Mouse (Mus musculus): ENCODE measurements around the gene Slc2a6.

The Slc2a6 gene

DNA sequence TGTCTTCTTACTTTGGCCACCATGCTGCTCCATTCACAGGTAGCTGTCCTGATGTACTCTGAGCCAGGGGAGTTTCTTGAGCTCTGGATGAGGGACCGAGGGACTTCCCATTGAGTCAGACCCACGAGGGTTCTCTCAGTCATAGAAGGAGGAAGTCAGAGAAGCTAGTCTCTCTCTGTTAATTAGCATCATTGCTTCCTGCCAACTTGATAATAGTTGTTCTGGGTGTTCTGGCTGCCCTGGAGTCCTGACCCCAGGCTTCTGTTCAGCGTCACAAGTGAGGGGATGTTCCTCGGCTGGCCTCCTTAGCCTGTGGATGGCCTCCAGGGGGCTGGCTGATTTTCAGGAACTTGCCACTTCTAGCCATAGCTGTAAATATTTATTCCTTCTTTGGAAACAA, 53.8 kb downstream of the Slc2a6 start:
- Histone ChIP-seq H3K4me1 (replicated peaks; ENCODE audit: low read depth, low read length) (no peaks in the 10 kb centered on the region), H3K36me3 (ENCODE audit: insufficient read depth, low read length) (no peaks in the 10 kb centered on the region), H3K4me3 (replicated peaks; ENCODE audit: low read length) (no peak overlapping the region), H3K9me3 (ENCODE audit: low read length) (no peaks in the 10 kb centered on the region), H3K27me3 (ENCODE audit: insufficient read depth, low read length) (peaks cover 6% of the 10 kb centered on the region)
- TF ChIP-seq NANOG (IDR thresholded peaks at IDR 0.05; ENCODE audit: borderline replicate concordance, low read length) (no peak), POU5F1 (IDR thresholded peaks at IDR 0.05; ENCODE audit: borderline replicate concordance, low read length) (no peak), CTCF (conservative IDR thresholded peaks at IDR 0.05; ENCODE audit: low read length) (no peak)

DNA sequence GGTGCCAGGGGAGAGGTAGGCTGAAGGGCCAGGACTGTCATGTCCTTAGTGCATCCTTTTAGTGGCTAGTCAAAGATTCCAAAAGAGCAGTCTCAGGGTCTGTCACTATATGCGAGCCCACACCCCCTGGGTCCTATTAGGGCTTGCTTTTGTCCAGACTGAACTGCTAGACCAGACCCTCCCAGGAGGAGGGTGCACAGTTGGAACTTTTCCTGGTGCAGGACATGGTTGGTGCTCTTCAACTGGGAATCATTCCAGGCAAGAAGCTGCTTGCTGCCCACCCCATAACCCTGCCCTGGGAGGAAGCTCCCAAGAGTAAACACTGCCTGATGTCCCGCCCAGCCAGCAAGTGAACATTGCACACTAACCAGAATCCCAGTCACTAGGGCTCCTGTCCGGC, 54.7 kb downstream of the Slc2a6 start, which contains the start of gene Adamts13:
Gene Adamts13, plus strand, starts transcription at position 301 of the 400 bp plus-strand sequence.
- H3K36me3 ChIP-seq (ENCODE audit: insufficient read depth, low read length), result no peaks in the 10 kb centered on the region
- no peaks in the 10 kb centered on the region for H3K9me3 ChIP-seq (ENCODE audit: low read length)
- peaks cover 6% of the 10 kb centered on the region for H3K27me3 ChIP-seq (ENCODE audit: insufficient read depth, low read length)
- TF ChIP-seq CTCF (conservative IDR thresholded peaks at IDR 0.05; ENCODE audit: low read length) (no peak), POU5F1 (IDR thresholded peaks at IDR 0.05; ENCODE audit: borderline replicate concordance, low read length) (no peak), NANOG (IDR thresholded peaks at IDR 0.05; ENCODE audit: borderline replicate concordance, low read length) (no peak)
- no peak within 1 kb of the TSS for H3K4me3 ChIP-seq (replicated peaks; ENCODE audit: low read length)
- H3K4me1 ChIP-seq (replicated peaks; ENCODE audit: low read depth, low read length), result no peaks in the 10 kb centered on the region

All from E14TG2a.4 (cell line).